Mouse (Mus musculus): Measurements from ENCODE around the gene F7. TPM values are rescaled to one million over a fixed set of nuclear protein-coding genes. Genes with fewer than 3 reads are reported as not detected.
"Not testable (repeated sequence)": the region's sequence is repeated elsewhere in the genome, so short reads cannot be mapped to it uniquely, and the experiment has no call there.

Gene F7
- polyA plus RNA-seq, 1 experiment from 2014 or later: not detected

- H3K4me2 ChIP-seq (ENCODE audit: low read depth, low read length); ATAC-seq (replicated peaks; ENCODE audit: extremely low read depth, insufficient read depth, low FRiP score); H3K4me1 ChIP-seq (ENCODE audit: control insufficient read depth, insufficient read depth, low read length); H3K27me3 ChIP-seq (ENCODE audit: control insufficient read depth, insufficient read depth, low read length); H3K9ac ChIP-seq (ENCODE audit: low read length); H3K4me3 ChIP-seq (ENCODE audit: low read length); H3K27ac ChIP-seq (ENCODE audit: low read length); H3K9me3 ChIP-seq (replicated peaks; ENCODE audit: control insufficient read depth, low read length): not testable (repeated sequence)
- WGBS: 91% methylated on average over 1 of the region's 1 CpGs
- peaks cover 46% of the 10 kb centered on the region for H3K36me3 ChIP-seq (ENCODE audit: control insufficient read depth, insufficient read depth)
These were observed 49.7 kb downstream of the F7 start for GRCm38 (mm10) chr8:13075579-13075978.

- H3K27me3 ChIP-seq (ENCODE audit: control insufficient read depth, insufficient read depth, low read length): no peaks in the 10 kb centered on the region
- H3K36me3 ChIP-seq (ENCODE audit: control insufficient read depth, insufficient read depth): peaks cover 58% of the 10 kb centered on the region
- H3K9ac ChIP-seq (ENCODE audit: low read length): no peak overlapping the region
- no peak overlapping the region for H3K27ac ChIP-seq (ENCODE audit: low read length)
- ATAC-seq (replicated peaks; ENCODE audit: extremely low read depth, insufficient read depth, low FRiP score): no peak
- H3K4me3 ChIP-seq (ENCODE audit: low read length): no peak overlapping the region
- H3K4me2 ChIP-seq (ENCODE audit: low read depth, low read length): no peak overlapping the region
- 89% methylated on average over 7 of the region's 7 CpGs for WGBS
- no peaks in the 10 kb centered on the region for H3K9me3 ChIP-seq (replicated peaks; ENCODE audit: control insufficient read depth, low read length)
- no peaks in the 10 kb centered on the region for H3K4me1 ChIP-seq (ENCODE audit: control insufficient read depth, insufficient read depth, low read length)
These were observed 51.7 kb downstream of the F7 start for GRCm38 (mm10) chr8:13077542-13077941.

Other genes starting within 250 kb of the F7 start
- 11.0 and 11.1 TPM in 2 replicates for gene Mcf2l, start 152.2 kb upstream of the F7 start, polyA plus RNA-seq (2015; fragmentation: Nextera tagmentation; extraction: Ambion mirVana)
- 1.2 and 1.6 TPM in 2 replicates for gene F10, start 11.3 kb downstream of the F7 start, polyA plus RNA-seq (2015; fragmentation: Nextera tagmentation; extraction: Ambion mirVana)
- gene Proz, start 34.9 kb downstream of the F7 start, polyA plus RNA-seq (2015; fragmentation: Nextera tagmentation; extraction: Ambion mirVana): 0.42 and 0.43 TPM in 2 replicates
- 25.7 and 26.1 TPM in 2 replicates for gene Pcid2, start 79.4 kb downstream of the F7 start, polyA plus RNA-seq (2015; fragmentation: Nextera tagmentation; extraction: Ambion mirVana)
- 100 TPM in 2 replicates for gene Cul4a, start 79.6 kb downstream of the F7 start, polyA plus RNA-seq (2015; fragmentation: Nextera tagmentation; extraction: Ambion mirVana)
- gene Lamp1, start 133.1 kb downstream of the F7 start, polyA plus RNA-seq (2015; fragmentation: Nextera tagmentation; extraction: Ambion mirVana): 317 and 318 TPM in 2 replicates
- gene Grtp1, start 174.6 kb downstream of the F7 start, polyA plus RNA-seq (2015; fragmentation: Nextera tagmentation; extraction: Ambion mirVana): 11.0 and 12.2 TPM in 2 replicates
- gene Adprhl1, start 228.1 kb downstream of the F7 start, polyA plus RNA-seq (2015; fragmentation: Nextera tagmentation; extraction: Ambion mirVana): 250 and 252 TPM in 2 replicates

Measured in heart, embryonic 16.5 days (tissue).